Mouse (Mus musculus) intestine, postnatal 0 days (tissue): ENCODE measurements around the gene Fgfr2. TPM values are rescaled to one million over a fixed set of nuclear protein-coding genes. Genes with fewer than 3 reads are reported as not detected.

ENCODE experiments used
- ATAC-seq: fragments of 200-750 bp; cut with Nextera tagmentation; 2 replicates; pipeline ENCODE4 v1.8.0; 2017; ENCODE audit warnings: mild to moderate bottlenecking, moderate TSS enrichment, moderate library complexity
- H3K27ac ChIP-seq: fragments of 300-500 bp; sonication (generic); 2 replicates; pipeline ENCODE4 v1.5.1; 2014; ENCODE audit warnings: mild to moderate bottlenecking, low read depth, low read length, moderate library complexity
- H3K27me3 ChIP-seq: fragments of 300-500 bp; sonication (generic); replicated peaks from 2 replicates; pipeline ENCODE4 v1.6.1; 2014; ENCODE audit warnings: low read length, mixed read lengths; ENCODE audit not compliant: control insufficient read depth, insufficient read depth
- H3K36me3 ChIP-seq: fragments of 300-500 bp; sonication (generic); 2 replicates; pipeline ENCODE4 v1.6.1; 2014; ENCODE audit warnings: mild to moderate bottlenecking, moderate library complexity; ENCODE audit not compliant: control insufficient read depth, insufficient read depth
- H3K4me1 ChIP-seq: fragments of 300-500 bp; sonication (generic); replicated peaks from 2 replicates; pipeline ENCODE4 v1.6.1; 2014; ENCODE audit warnings: antibody characterized with exemption, low read length, mixed read lengths; ENCODE audit not compliant: control insufficient read depth, insufficient read depth
- H3K4me2 ChIP-seq: fragments of 300-500 bp; sonication (generic); replicated peaks from 2 replicates; pipeline ENCODE4 v1.6.1; 2014; ENCODE audit warnings: low read depth, mild to moderate bottlenecking, moderate library complexity
- H3K4me3 ChIP-seq: fragments of 300-500 bp; sonication (generic); 2 replicates; pipeline ENCODE4 v1.5.1; 2014; ENCODE audit warnings: low read depth, low read length
- H3K9ac ChIP-seq: fragments of 300-500 bp; sonication (generic); 2 replicates; pipeline ENCODE4 v1.6.1; 2014; ENCODE audit warnings: mild to moderate bottlenecking, low read depth, low read length
- H3K9me3 ChIP-seq: fragments of 300-500 bp; sonication (generic); 2 replicates; pipeline ENCODE4 v1.6.1; 2016; ENCODE audit warnings: mixed run types; ENCODE audit not compliant: control insufficient read depth
- CTCF ChIP-seq: sonication (generic); IDR thresholded peaks from 2 replicates; pipeline ENCODE4 v1.5.1; 2016; ENCODE audit warnings: low read depth, mild to moderate bottlenecking, control low read depth, antibody characterized with exemption, moderate library complexity
- WGBS: fragments of 180-500 bp; shearing (Covaris S2); extraction: QIAGEN DNeasy Blood & Tissue Kit; methylation state at CpG from one replicate; pipeline ENCODE4 v1.1.7; 2014; 5-methylcytosine and 5-hydroxymethylcytosine counted together
- polyA plus RNA-seq: library from polyadenylated mRNA; unstranded; fragments of >200 nt; fragmentation: Nextera tagmentation; extraction: Ambion mirVana; gene quantifications from 2 replicates; pipeline ENCODE4 v1.2.1, GENCODE M21; 2015

The Fgfr2 gene
- polyA plus RNA-seq, 1 experiment from 2014 or later = 29.5 TPM

DNA sequence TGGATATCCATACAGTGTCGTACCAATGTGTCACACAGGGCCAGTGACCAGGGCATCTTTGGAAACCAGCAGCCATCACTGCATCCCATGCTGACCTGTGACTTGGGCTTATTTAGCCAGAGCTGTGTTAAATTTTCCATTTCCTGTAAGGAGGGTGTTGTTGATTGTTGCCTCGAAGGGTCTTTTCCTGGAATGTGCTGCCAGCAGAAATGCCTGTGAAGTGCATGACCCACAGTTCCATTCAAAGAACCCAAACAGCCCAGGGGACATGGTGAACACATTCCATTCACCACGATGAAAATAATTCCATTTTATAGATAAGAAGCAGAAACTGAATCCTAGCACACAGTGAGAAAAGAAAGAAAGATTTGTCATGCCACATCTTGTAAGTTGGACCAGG lies 764.9 kb downstream of the Fgfr2 start:
- H3K36me3 ChIP-seq = no peaks in the 10 kb centered on the region
- H3K9ac ChIP-seq = no peak overlapping the region
- 0 out of 2 replicates have a peak, but pooled peaks cover 7% of the 10 kb centered on the region for H3K4me1 ChIP-seq
- ATAC-seq = no peak
- no peaks in the 10 kb centered on the region for H3K9me3 ChIP-seq
- no peak overlapping the region for H3K4me2 ChIP-seq
- no peak for TF ChIP-seq CTCF
- H3K27ac ChIP-seq = peak overlapping the region; percentile 41; the same call in 1 of the 2 replicates
- 51% methylated on average over 3 of the region's 3 CpGs for WGBS
- H3K4me3 ChIP-seq = no peak overlapping the region
- no peaks in the 10 kb centered on the region for H3K27me3 ChIP-seq

DNA sequence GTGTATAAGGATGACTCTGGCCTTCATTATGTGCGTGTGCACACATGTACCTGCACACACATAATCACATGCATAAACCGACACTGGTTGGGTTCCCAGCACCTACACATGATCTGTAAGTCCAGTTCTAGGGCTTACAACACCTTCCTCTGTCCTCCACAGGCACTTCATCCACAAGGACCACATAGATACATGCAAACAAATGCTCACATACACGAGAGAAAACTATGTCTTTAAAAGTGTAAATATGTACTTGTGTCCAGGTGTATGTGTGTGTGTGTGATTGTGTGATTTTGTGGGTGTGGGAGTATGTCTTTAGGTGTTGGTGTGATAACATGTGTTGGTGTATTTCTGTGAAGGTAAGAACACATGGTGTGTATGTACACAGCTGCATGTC lies 765.3 kb downstream of the Fgfr2 start:
- Histone ChIP-seq H3K36me3 (no peaks in the 10 kb centered on the region), H3K9me3 (no peaks in the 10 kb centered on the region), H3K4me1 (0 out of 2 replicates have a peak, but pooled peaks cover 7% of the 10 kb centered on the region), H3K4me3 (no peak overlapping the region), H3K4me2 (no peak overlapping the region), H3K9ac (no peak overlapping the region), H3K27me3 (no peaks in the 10 kb centered on the region), H3K27ac (no peak overlapping the region)
- TF ChIP-seq CTCF = no peak
- WGBS = 84% methylated on average over 3 of the region's 3 CpGs
- ATAC-seq = no peak

DNA sequence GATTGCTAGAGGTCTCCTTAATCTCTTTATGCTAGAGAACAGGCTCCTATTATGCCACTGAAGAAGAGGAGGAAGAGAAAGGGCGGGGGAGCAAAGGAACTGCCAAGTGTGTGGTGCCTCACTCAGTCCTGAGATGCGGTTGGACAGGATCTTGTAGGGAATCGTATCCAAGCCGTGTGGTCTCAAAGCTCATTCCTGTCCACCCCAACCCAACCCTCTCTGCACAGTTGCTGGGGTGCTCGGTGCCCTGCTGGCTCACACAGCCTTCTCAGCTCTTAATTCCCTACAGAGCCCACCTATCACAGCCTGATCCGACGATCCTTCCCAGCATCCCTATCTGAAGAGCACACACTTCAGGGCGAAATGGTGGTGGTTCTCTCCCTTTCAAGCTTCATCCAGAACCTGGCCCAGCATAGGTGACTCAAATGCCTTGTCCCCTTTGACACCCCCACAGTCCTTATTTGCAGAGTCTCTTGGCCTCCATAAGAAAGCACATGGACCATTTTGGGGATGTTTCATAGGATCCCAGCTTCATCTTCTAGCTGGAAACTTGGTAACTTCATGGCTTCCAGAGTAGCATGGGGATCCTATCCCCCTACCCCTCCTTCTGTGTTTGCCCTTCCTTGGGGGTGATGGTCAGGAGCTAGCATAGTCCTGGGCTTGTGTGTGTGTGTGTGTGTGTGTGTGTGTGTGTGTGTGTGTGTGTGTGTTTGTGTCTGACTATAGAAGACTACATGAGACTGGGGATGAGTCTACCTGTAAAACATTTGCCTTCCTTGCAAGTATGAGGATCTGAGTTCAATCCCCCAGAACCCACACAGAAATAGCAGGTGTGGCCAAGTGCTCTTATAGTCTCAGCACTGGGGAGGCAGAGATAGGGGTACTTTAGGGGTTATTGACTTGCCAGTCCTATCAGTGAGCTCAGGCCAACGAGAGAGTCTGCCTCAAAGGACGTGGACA lies 766.0 kb downstream of the Fgfr2 start:
- no peaks in the 10 kb centered on the region for H3K27me3 ChIP-seq
- WGBS = 73% methylated on average over 10 of the region's 10 CpGs
- H3K27ac ChIP-seq = no peak overlapping the region
- H3K4me3 ChIP-seq = no peak overlapping the region
- no peak for TF ChIP-seq CTCF
- H3K9me3 ChIP-seq = no peaks in the 10 kb centered on the region
- no peaks in the 10 kb centered on the region for H3K36me3 ChIP-seq
- no peak for ATAC-seq
- H3K4me1 ChIP-seq = 0 out of 2 replicates have a peak, but pooled peaks cover 7% of the 10 kb centered on the region
- H3K9ac ChIP-seq = no peak overlapping the region
- H3K4me2 ChIP-seq = no peak overlapping the region

DNA sequence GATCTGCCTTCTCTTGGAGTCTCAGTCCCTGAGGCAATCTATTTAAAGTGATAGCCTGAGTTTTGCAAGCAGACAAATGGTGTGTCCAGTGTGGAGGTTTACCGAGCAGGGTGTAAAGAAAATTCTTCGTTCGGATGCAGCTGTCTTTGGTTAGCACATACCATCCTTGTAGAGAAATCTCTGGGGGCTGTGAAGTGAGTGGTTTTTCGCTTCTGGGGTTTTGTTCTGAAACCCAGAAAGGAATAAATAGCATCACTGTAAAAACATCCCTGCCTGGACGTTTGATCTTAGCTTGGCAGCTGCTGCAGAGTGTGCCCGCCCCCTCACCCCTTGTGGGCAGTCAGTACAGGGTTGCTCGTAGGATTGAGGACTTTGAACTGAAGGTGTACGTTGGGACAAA lies 767.0 kb downstream of the Fgfr2 start:
- peak; percentile 59; the same call in 1 of the 2 replicates for ATAC-seq
- Histone ChIP-seq H3K4me3 (no peak overlapping the region), H3K9me3 (no peaks in the 10 kb centered on the region), H3K4me1 (0 out of 2 replicates have a peak, but pooled peaks cover 7% of the 10 kb centered on the region), H3K36me3 (no peaks in the 10 kb centered on the region), H3K9ac (no peak overlapping the region), H3K27me3 (no peaks in the 10 kb centered on the region), H3K4me2 (no peak overlapping the region), H3K27ac (no peak overlapping the region)
- TF ChIP-seq CTCF = no peak
- WGBS = 35% methylated on average over 8 of the region's 8 CpGs

DNA sequence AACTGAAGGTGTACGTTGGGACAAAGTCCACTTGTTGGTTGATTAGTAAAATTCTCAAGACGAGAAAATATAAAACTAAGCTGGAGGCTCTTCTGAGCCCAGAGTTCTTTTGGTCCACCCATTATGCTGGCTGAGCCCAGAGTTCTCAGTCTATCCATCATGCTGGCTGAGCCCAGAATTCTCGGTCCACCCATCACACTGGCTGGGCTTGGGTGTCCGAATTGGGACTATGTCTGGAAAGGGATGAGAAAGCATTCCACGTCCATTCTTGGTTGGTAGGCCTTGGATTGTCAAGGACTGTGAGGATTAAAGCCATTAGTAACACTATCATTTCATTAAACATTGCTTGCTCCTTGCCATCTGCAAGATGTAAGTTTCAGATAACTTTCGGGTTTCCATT lies 767.4 kb downstream of the Fgfr2 start:
- WGBS = 53% methylated on average over 6 of the region's 6 CpGs

DNA sequence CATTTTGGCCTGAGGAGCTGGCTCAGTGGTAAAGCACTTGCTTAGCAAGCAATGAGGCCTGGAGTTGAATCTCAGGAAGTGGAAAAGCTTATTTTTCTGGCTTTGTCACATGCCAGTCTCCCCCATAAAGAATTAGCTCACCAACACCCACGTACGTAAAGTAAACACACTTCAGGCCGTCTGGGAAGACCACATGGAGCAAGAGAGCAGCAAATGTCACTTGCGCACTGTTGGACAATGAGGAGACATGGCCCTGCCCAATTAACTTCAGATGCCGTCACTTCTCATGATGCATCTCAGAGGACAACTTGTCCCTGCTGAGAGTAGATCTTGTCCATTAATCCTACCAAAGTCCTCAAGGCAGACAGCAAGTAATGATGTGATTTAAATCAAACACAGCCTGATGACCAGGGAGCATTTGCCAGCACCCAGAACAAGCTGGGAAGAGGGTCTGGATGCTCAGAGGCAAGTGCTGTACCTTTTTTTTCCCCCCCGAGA lies 774.0 kb downstream of the Fgfr2 start:
- Histone ChIP-seq H3K4me1 (no peaks in the 10 kb centered on the region), H3K27ac (no peak overlapping the region), H3K9ac (no peak overlapping the region), H3K27me3 (no peaks in the 10 kb centered on the region), H3K36me3 (no peaks in the 10 kb centered on the region), H3K4me3 (no peak overlapping the region), H3K9me3 (no peaks in the 10 kb centered on the region), H3K4me2 (no peak overlapping the region)
- ATAC-seq = no peak
- no peak for TF ChIP-seq CTCF
- WGBS = 60% methylated on average over 6 of the region's 6 CpGs

More for the DNA sequence above, 767.4 kb downstream of the Fgfr2 start:
- no peak for TF ChIP-seq CTCF
- no peak overlapping the region for H3K4me2 ChIP-seq
- ATAC-seq = no peak
- H3K9ac ChIP-seq = no peak overlapping the region
- H3K4me3 ChIP-seq = no peak overlapping the region
- H3K27me3 ChIP-seq = no peaks in the 10 kb centered on the region
- no peaks in the 10 kb centered on the region for H3K36me3 ChIP-seq
- no peaks in the 10 kb centered on the region for H3K9me3 ChIP-seq
- H3K27ac ChIP-seq = no peak overlapping the region
- 0 out of 2 replicates have a peak, but pooled peaks cover 7% of the 10 kb centered on the region for H3K4me1 ChIP-seq
